Mouse (Mus musculus) T-helper 2 cell (primary cell): ENCODE measurements around the gene Lingo1.

Experiments
- in situ Hi-C: fragments of 300-600 bp; cut with MboI, MseI; formaldehyde crosslinking; loops from one replicate; pipeline ENCODE4 v1.15.1; 2025; ENCODE audit warnings: high pct_unique_total_duplicates

The Lingo1 gene

DNA sequence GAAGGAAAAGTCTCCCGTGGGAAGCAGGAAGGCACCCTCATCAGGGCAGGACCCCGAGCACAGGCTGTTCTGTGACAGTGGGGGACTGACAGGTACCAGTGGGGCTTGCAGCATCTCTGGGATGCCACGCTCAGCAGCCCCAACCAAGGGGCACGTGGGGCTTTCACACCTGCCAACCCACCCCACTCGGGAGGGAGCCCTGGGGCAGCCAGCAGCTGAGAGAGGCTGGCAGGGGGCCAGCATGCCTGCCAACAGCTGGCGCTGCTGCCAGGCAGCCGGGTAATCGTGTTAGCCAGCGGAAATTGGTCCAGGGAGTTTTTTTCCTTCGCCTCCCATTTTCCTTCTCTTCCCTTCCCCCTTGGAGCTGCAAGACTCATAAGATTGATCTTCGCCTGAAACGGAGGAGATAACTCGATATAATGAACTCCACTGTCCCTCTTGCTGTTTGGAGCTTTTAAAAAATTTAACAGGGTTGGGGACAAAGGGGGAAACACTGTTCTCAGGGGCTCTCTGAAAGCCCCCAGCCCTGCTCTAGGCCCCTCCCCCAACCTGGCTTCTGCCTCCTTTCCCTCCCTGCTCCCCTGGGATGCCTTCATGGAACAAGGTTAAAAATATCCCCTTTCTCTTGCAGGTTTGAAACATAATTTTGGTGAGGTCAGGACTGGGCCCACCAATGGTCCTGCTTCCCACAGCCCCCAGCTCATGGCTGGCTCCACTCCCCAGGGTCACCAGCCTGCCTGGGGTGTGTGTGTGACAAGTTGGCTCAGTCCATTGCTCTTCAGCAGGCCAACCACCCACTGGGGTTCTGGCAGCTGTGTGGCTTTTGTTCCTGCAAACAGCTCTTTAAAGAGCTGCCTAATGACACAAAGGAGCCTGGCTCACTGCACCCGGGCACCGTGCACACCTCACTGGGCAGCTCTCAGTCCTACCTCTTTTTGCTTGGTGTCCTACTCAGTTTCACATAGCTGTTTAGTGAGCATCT is 68.3 kb downstream of the Lingo1 start:
- in situ Hi-C loops = no loop called here

- in situ Hi-C loops = no loop called here
Observed at GRCm38 (mm10) chr9:56725814-56726213, 70.5 kb downstream of the Lingo1 start.

DNA sequence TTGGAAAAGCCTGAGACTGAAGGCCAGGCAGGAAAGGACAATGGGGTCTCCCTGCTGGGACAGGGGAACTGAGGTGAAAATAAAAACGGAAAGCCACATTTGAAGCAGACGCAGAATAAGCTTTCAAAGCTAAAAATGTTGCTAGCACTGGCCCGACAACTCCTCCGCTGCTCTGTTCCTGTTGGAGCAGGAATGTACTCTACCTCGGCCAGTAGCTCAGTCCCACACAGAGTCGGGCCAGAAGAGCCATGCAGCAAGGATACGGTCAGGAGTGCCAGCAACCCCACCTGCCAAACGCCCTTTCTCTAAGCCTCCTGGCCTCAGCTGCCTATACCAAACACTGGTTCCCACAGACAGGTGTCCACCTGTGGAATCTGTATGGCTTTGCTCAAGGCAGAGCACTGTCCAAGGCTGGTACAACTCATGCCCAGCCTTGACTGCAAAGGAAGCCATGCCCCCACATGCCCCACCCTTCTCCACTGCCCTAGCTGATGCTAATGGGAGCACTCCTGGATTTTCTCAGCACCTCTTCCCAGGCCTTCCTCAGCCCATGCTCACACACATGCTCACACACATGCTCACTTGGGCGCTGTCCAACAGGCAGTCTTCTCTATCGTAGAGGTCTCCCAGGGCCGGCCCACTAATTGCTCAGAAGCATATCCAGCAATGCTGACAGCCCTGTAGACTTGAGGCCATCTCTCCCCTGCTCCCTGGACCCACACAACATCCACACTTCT is 74.0 kb downstream of the Lingo1 start:
- in situ Hi-C loops = loop anchor here (25.0 kb wide), 1 partner anchor 1635 kb away; no protein-coding TSS in a partner anchor

DNA sequence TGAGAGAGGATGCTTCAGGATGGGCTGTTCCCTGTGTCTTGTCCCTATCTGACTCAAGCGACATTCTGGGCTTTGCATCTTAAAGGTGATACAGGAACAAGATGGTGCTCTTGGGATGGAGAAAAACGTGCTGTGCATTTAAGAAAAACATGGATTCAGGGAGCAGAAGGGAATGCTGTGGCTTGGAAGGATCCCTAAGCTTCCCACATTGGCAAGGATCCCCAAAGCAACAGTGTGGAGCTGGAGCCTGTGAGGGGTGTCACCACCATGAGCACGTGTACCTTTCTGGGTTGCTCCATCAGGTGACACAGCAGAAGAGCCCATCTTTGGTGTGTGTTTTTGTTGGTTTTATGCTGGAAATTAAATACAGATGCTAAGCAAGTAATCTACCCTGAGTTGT is 77.3 kb downstream of the Lingo1 start:
- in situ Hi-C loops = loop anchor here (10.0 to 25.0 kb wide), 2 partner anchors 494 to 1632 kb away; no protein-coding TSS in a partner anchor

DNA sequence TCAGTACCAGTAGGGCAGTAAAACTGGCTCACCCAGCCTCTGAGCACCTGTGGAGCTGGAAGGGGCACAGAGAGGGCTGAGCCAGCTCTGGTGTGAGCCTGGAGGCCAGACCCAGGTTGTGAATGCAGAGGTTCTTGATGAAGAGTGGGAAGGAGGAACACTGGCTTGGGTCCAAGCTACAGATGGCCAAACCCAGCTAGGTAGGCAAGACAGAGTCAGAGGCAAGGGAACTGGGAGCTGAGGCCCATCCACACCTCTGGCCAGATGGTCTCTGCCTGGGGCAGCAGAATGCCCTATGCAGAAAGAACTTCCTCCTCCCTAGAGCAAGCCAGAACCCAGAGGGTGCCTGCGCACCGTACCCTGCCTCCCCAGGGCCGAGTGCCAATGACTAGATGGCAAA is 79.7 kb downstream of the Lingo1 start:
- in situ Hi-C loops = loop anchor here (10.0 to 25.0 kb wide), 2 partner anchors 492 to 1629 kb away; no protein-coding TSS in a partner anchor

GRCm38 (mm10) chr9:56716066-56716465 is 80.2 kb downstream of the Lingo1 start:
- in situ Hi-C loops = loop anchor here (10.0 to 25.0 kb wide), 2 partner anchors 491 to 1629 kb away; no protein-coding TSS in a partner anchor

DNA sequence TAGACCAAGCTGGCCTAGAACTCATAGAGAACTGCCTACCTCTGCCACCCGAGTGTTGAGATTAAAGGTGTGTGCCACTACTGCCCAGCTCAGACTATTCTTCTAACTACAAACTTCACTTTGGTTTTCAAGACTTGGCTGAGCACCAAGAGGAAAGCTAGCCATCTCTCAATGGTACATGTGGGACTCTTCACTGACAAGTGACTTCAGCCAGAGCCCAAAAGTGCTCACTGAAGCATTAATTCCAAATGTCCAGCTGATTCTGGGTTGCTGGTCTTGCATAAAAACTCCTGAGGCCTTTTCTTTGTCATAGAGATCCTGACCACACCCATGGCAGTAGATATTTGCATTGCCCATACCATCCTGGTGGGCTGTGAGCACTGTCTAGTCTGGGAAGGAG is 81.9 kb downstream of the Lingo1 start:
- in situ Hi-C loops = loop anchor here (10.0 to 25.0 kb wide), 2 partner anchors 490 to 1627 kb away; no protein-coding TSS in a partner anchor

GRCm38 (mm10) chr9:56712667-56713369 is 83.5 kb downstream of the Lingo1 start:
- in situ Hi-C loops = loop anchor here (10.0 to 25.0 kb wide), 2 partner anchors 488 to 1626 kb away; no protein-coding TSS in a partner anchor

DNA sequence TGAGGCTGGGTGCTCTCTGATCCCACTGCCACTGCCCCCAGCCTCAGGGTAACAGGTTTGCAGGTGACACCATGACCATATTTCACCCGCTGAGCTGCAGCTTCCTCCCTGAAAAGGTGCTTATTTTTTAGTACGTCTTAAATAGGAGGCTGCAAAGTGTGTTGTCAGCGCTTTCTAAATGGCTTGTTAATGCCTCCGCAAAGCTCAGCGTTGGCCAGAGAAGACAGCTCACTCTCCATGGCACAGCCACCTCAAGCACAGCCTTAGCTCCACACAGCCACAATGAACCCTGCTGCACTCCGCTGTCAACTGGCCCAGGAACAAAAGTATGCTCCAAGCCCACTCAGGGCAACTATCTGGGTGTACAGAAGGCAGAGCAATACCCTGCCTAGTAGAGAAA is 85.3 kb downstream of the Lingo1 start:
- in situ Hi-C loops = loop anchor here (10.0 to 25.0 kb wide), 2 partner anchors 486 to 1624 kb away; no protein-coding TSS in a partner anchor

GRCm38 (mm10) chr9:56706482-56707085 is 89.7 kb downstream of the Lingo1 start:
- in situ Hi-C loops = loop anchor here (25.0 kb wide), 1 partner anchor 1619 kb away; no protein-coding TSS in a partner anchor

- in situ Hi-C loops = loop anchor here (25.0 kb wide), 1 partner anchor 1614 kb away; no protein-coding TSS in a partner anchor
Observed at GRCm38 (mm10) chr9:56701394-56701793, 94.9 kb downstream of the Lingo1 start.

DNA sequence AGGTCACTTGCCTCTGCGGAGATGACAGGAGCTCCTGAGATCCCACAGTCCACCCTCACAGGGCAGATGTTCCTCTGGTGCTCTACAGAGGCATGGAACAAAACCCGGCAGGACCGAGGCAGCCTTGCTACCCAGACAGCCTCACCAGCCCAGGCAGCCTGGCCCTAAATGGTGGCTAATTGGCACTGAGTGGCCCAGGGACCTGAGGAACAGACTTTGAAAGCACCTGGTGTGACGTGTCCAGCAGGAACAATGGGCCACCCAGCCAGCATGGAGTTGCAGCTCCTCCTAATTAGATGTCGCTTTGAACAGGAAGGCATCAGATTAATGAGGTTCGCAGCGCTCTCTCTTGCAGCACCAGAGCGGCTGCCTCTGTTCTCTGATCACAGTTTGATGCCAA is 95.4 kb downstream of the Lingo1 start:
- in situ Hi-C loops = loop anchor here (25.0 kb wide), 1 partner anchor 1614 kb away; no protein-coding TSS in a partner anchor

DNA sequence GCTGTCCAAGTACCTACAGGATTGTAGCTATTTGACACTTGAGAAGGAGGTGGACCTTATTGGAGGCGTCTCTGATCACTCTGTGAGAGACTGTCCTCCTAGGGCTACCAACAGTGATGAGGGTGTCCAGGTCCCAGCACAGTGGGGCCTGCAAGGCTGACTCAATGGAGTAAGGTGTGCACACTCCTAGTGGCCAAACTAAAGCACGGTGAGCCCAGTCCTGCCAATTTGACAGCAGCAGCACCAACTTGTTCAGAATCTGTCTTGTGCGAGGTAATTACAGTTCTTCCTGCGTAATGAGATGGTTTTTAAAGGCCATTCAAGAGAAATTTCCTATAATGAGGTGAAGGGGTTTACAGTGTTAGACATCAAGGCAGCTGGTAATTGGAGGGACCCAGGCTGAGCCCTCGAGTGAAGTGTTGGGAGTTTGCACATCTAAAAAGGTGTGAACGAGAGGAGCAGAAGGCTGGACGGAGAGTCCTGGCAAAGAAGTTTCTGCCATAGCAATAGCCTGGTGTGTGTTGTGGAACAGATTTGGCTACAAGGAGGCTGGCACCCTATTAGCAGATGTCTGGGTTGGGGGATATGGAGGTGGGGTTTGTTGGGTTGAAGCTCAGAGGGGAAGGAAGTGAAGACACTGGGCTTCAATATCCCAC is 97.4 kb downstream of the Lingo1 start:
- in situ Hi-C loops = no loop called here

- in situ Hi-C loops = no loop called here
Observed at GRCm38 (mm10) chr9:56694079-56694478, 102.2 kb downstream of the Lingo1 start.

DNA sequence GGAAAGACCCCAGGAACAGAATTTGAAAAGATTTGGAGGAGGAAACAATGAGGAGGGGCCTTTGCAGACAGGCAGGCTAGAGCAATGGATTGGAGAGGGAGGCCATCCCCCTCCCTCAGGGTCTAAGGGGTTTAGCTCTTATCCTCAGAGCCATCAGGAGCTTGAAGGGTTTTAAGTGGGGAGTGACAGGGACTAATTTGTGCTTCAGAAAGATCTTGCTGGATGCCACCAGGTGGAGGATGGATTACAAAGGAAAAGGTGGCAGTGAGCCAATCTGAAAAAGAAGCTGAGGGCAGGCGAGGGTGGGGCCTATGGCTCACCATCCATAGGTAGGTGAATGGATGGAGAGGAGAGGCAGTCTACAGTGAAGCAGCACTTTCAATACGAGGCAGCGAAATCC is 105.0 kb downstream of the Lingo1 start:
- in situ Hi-C loops = no loop called here

DNA sequence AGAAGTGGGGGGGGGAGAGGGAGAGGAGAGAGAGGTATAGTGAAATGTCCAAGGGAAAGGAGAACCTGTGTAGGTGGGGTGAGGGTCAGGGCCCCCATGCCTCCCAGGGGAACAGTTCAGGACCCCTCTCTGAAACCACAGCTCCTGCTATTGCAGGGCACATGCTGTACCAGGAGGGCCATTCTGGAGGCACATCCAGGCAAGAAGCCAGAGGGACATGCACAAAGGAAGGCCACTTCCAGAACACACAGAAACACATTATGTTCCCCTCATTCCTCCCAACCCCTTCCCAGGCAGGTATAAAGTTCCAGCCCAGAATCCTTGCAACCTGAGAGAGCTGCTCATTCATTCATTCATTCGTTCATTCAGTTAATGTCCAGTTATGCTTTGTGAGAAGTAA is 105.6 kb downstream of the Lingo1 start:
- in situ Hi-C loops = no loop called here

DNA sequence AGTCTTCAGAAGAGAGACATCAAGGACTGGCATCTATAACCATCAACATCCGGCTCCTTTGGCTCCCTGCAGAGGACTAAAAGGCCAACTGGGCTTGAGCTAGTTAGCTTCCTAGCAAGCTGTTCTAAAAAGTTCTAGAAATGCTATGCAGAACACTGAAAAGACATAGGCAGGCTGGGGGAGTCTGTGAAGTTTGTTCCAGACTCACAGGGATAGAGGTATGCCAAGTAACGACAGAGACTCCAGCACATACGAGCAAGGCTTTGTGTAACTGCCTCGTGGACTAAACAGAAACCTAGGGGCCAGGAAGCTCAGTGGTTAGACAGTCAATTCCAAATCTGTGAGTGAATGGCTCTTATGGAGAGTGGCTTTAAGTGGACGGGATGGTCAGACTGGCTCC is 108.8 kb downstream of the Lingo1 start:
- in situ Hi-C loops = no loop called here

- in situ Hi-C loops = no loop called here
Observed at GRCm38 (mm10) chr9:56687145-56687477, 109.2 kb downstream of the Lingo1 start.

DNA sequence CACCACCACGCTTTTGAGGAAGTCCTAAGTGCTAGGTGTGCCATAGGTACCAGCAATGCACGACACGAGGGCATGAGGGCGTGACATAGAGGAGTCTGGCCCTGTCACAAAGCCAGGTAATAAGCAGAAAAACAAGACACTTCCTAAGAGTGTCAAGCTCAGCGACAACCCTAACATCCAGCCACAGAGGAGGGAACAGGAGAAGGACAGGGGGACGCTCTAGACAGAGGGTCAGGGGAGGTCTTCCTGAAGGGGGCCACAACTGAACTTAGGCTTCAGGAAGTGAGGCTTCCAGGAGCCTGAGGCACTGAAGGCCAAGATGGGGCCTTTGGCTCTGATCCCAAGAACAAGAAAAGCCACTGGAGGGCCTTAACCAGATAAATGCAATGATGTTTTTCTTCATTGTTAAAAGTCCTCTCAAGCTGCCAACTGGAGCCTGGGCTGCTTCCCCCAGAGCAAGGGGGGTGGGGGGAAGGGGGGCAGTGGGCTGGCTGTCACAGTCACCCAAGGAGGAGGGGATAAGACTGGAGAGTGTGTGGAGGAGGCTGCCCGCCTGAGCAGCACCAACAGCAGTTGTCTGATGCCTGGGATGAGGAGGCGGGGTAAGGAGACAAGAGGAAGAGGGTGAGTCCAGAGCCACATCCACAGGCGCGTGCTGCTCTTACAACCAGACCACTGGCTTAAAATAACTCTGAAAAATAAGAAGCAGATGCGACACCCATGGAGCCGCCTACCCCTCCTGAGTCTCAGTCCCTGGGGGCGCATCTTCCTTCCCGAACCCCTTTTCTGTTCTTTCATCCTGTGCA is 109.7 kb downstream of the Lingo1 start:
- in situ Hi-C loops = no loop called here
